Mouse (Mus musculus) liver, adult 2 months (tissue): Measurements from ENCODE around the gene Xlr4a.
"Not testable (repeated sequence)": the region's sequence is repeated elsewhere in the genome, so short reads cannot be mapped to it uniquely, and the experiment has no call there.

Experiments
- CTCF ChIP-seq: fragments of 200-500 bp; IDR thresholded peaks from 2 replicates; pipeline ENCODE4 v1.5.1; 2011; ENCODE audit warnings: low read depth, low read length, control low read depth
- POLR2A ChIP-seq: fragments of 200-500 bp; IDR thresholded peaks from 2 replicates; pipeline ENCODE4 v1.6.1; 2011; ENCODE audit warnings: low read length, control low read depth; ENCODE audit not compliant: insufficient read depth; ENCODE audit errors: extremely low read depth

DNA sequence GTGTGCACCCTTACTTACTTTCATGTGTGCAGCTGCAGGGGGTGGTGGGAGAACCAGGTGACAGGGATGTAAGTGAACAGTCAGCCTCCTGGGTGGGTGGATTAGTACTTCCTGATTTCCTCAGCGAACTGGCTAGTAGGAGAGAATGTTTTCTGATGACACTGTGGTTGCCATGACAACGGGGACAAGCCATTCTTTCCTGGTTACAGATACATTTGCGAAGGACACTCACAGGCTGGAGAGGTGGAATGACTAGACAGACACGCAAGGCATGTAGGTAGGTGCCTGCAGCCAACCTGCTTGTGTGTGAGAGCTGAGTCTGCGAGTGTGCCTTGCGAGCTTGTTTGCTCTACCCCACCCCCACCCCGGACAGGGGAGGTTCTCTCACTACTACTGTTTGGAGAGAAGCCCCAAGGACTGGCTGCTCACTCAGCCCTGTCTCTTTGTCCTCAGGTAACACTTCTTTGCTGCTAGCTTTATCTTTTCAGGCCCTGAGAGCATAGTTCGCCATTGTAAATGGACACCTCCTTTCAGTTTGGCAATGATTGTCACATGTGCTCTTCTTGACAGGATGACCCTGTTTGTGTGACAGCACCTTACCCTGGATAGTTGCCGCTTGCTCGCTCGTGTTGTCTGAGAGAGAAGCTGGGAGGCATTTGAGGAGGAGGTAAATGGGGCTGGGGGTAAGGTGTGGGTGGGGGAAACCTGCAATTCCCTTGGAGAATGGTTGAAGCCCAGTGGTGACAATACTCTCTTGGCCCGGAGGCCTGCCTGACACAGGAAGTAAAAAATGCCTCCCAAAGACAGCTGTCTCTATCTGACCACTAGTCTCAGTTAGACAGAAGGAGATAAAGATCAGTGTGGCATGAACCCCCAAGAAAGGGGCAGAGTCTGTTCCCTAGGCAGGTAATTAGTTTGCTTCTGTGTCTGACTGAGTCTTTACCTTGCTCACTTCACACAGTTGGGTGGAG is 40.9 kb upstream of the Xlr4a start:
- TF ChIP-seq CTCF, POLR2A: not testable (repeated sequence)
